Mouse (Mus musculus) brain, embryonic 14.5 days (tissue): ENCODE results near the gene Il27ra.

ENCODE experiments used
- CTCF ChIP-seq: fragments of 200-500 bp; IDR thresholded peaks from 2 replicates; pipeline ENCODE4 v1.5.1; 2012; ENCODE audit warnings: inconsistent platforms, mild to moderate bottlenecking, moderate library complexity, borderline replicate concordance; ENCODE audit not compliant: insufficient read depth, insufficient read length; ENCODE audit errors: extremely low read depth
- POLR2A ChIP-seq: fragments of 200-500 bp; IDR thresholded peaks from 2 replicates; pipeline ENCODE4 v1.6.1; 2012; ENCODE audit warnings: mild to moderate bottlenecking, inconsistent platforms, borderline replicate concordance; ENCODE audit not compliant: poor library complexity, insufficient read depth, insufficient read length, severe bottlenecking; ENCODE audit errors: extremely low read depth

GRCm38 (mm10) chr8:83995973-83996372 is 46.4 kb downstream of the Il27ra start:
- no peak for TF ChIP-seq CTCF
- TF ChIP-seq POLR2A: no peak
